ENCODE assay signal across 29 mouse cellular contexts in genomic region chr11:30748938-30749337, GRCm38 (mm10). TPM values are rescaled to one million over a fixed set of nuclear protein-coding genes. Genes with fewer than 3 reads are reported as not detected.
DNase-seq lines count a peak whose midpoint lies in the region; ATAC-seq and TF ChIP-seq lines count a peak whose summit lies in the region.
"Had no signal": no experiment of that assay in that cellular context is flagged by ENCODE, and none has a peak within 500 bp of the region (broad histone marks: within the 10 kb centered on the region; RNA-seq: fewer than 3 reads in every experiment).

No protein-coding gene starts in this region.

- DNase-seq in liver, adult 2 months (ENCODE audit: extremely low read depth, low read depth, low spot score), result peak; percentile 83
- DNase-seq in liver, embryonic 11.5 days (ENCODE audit: low spot score), result no peak
- DNase-seq in ES-E14 (ENCODE audit: low read depth, low spot score), result no peak
- DNase-seq in kidney, postnatal 10 days, result peak; percentile 20
- peak; percentile 5 for DNase-seq in yolk sac, embryonic 10.5 days (ENCODE audit: low spot score)
- no peak for DNase-seq in spleen, postnatal 10 days (ENCODE audit: low spot score in 2 of 2)
- DNase-seq: adrenal gland, postnatal 10 days; cerebellum, adult 11 months; cerebellum, adult 9-10 months; gastrocnemius, postnatal 25 days; heart, adult 11 months; liver, embryonic 13.5 days; lung, adult 2 months; lung, postnatal 10 days; midbrain, embryonic 14.5 days; right cerebral cortex, postnatal 25 days; thymus, postnatal 14 days had no signal

- H3K36me3 ChIP-seq in liver, adult 2 months (ENCODE audit: control insufficient read depth, insufficient read depth, low read length), result no peaks in the 10 kb centered on the region
- no peaks in the 10 kb centered on the region for H3K36me3 ChIP-seq in liver, embryonic 11.5 days (ENCODE audit: control insufficient read depth, insufficient read depth, low read length)
- no peaks in the 10 kb centered on the region for H3K36me3 ChIP-seq in ES-E14 (ENCODE audit: control insufficient read depth, insufficient read depth, low read length, poor library complexity, severe bottlenecking)
- no peaks in the 10 kb centered on the region for H3K36me3 ChIP-seq in midbrain, embryonic 15.5 days (replicated peaks)
- H3K36me3 ChIP-seq: embryonic facial prominence, embryonic 13.5 days; forebrain, embryonic 10.5 days; forebrain, embryonic 15.5 days; heart, embryonic 10.5 days; heart, embryonic 15.5 days; hindbrain, embryonic 12.5 days; limb, embryonic 12.5 days; liver, embryonic 13.5 days; neural tube, embryonic 15.5 days had no signal

- H3K4me2 ChIP-seq in liver, embryonic 11.5 days, result no peak overlapping the region
- H3K4me2 ChIP-seq in midbrain, embryonic 15.5 days, result no peak overlapping the region
- H3K4me2 ChIP-seq: embryonic facial prominence, embryonic 13.5 days; forebrain, embryonic 15.5 days; heart, embryonic 15.5 days; hindbrain, embryonic 12.5 days; limb, embryonic 12.5 days; liver, embryonic 13.5 days; neural tube, embryonic 15.5 days had no signal

- no peaks in the 10 kb centered on the region for H3K9me3 ChIP-seq in liver, embryonic 11.5 days (ENCODE audit: control insufficient read depth, low read length)
- no peaks in the 10 kb centered on the region for H3K9me3 ChIP-seq in ES-E14 (ENCODE audit: control insufficient read depth, insufficient read depth, low read depth, low read length)
- H3K9me3 ChIP-seq in midbrain, embryonic 15.5 days, result no peaks in the 10 kb centered on the region
- H3K9me3 ChIP-seq: embryonic facial prominence, embryonic 13.5 days; forebrain, embryonic 10.5 days; forebrain, embryonic 15.5 days; heart, embryonic 10.5 days; heart, embryonic 15.5 days; hindbrain, embryonic 12.5 days; limb, embryonic 12.5 days; liver, embryonic 13.5 days; neural tube, embryonic 15.5 days had no signal

- 17% methylated on average over 3 of the region's 3 CpGs for WGBS in liver, adult 2 months
- WGBS in liver, embryonic 11.5 days, result 80% methylated on average over 3 of the region's 3 CpGs
- WGBS in midbrain, embryonic 15.5 days, result 91% methylated on average over 3 of the region's 3 CpGs

- no peak overlapping the region for H3K27ac ChIP-seq in liver, adult 2 months (replicated peaks; ENCODE audit: insufficient read depth, low read depth, low read length)
- H3K27ac ChIP-seq in liver, embryonic 11.5 days (ENCODE audit: low read depth, low read length), result no peak overlapping the region
- peak overlapping the region; percentile 97 for H3K27ac ChIP-seq in ES-E14 (ENCODE audit: insufficient read depth, low read depth, low read length, poor library complexity, severe bottlenecking)
- H3K27ac ChIP-seq in midbrain, embryonic 15.5 days, result no peak overlapping the region
- H3K27ac ChIP-seq: embryonic facial prominence, embryonic 13.5 days; forebrain, embryonic 10.5 days; forebrain, embryonic 15.5 days; heart, embryonic 10.5 days; heart, embryonic 15.5 days; hindbrain, embryonic 12.5 days; left cerebral cortex, adult 2 months; limb, embryonic 12.5 days; liver, embryonic 13.5 days; macrophage; neural tube, embryonic 15.5 days had no signal

- no peak for TF ChIP-seq POLR2A in liver, adult 2 months (IDR thresholded peaks at IDR 0.05; ENCODE audit: extremely low read depth, insufficient read depth, low read length)

- no peak for TF ChIP-seq CTCF in liver, adult 2 months (IDR thresholded peaks at IDR 0.05; ENCODE audit: low read depth, low read length)

- H3K4me1 ChIP-seq in liver, adult 2 months (ENCODE audit: control insufficient read depth, insufficient read depth, low read length), result peaks cover 2% of the 10 kb centered on the region; the same call in 1 of the 2 replicates
- H3K4me1 ChIP-seq in liver, embryonic 11.5 days (replicated peaks; ENCODE audit: control insufficient read depth, insufficient read depth, low read length), result no peaks in the 10 kb centered on the region
- peaks cover 9 to 22% of the 10 kb centered on the region in 2 experiments for H3K4me1 ChIP-seq in ES-E14 (ENCODE audit: control insufficient read depth in 2 of 2, insufficient read depth in 2 of 2, low read length in 2 of 2, poor library complexity in 1 of 2)
- H3K4me1 ChIP-seq in midbrain, embryonic 15.5 days, result no peaks in the 10 kb centered on the region
- H3K4me1 ChIP-seq: embryonic facial prominence, embryonic 13.5 days; forebrain, embryonic 15.5 days; heart, embryonic 10.5 days; limb, embryonic 12.5 days; liver, embryonic 13.5 days; neural tube, embryonic 15.5 days had no signal

- in situ Hi-C loops in ES-E14 (cut with MboI; ENCODE audit: low sequenced_read_pairs in 2 of 2, unreplicated experiment in 2 of 2), result no loop called here

- H3K79me2 ChIP-seq in liver, adult 2 months (ENCODE audit: control insufficient read depth, insufficient read depth, low read length), result no peaks in the 10 kb centered on the region

- ATAC-seq in liver, embryonic 11.5 days (replicated peaks; ENCODE audit: low FRiP score), result no peak; the same call in 1 of the 2 replicates
- ATAC-seq in midbrain, embryonic 15.5 days (replicated peaks), result no peak
- ATAC-seq: forebrain, embryonic 15.5 days; intestine, embryonic 16.5 days had no signal

- no peak overlapping the region for H3K9ac ChIP-seq in liver, adult 2 months (ENCODE audit: low read depth, low read length)
- H3K9ac ChIP-seq in liver, embryonic 11.5 days (ENCODE audit: low read depth, low read length), result no peak overlapping the region
- H3K9ac ChIP-seq in ES-E14 (ENCODE audit: insufficient read depth, low read depth, low read length, poor library complexity, severe bottlenecking), result peak overlapping the region; percentile 54; the same call in 1 of the 2 replicates
- no peak overlapping the region for H3K9ac ChIP-seq in midbrain, embryonic 15.5 days
- H3K9ac ChIP-seq: embryonic facial prominence, embryonic 13.5 days; forebrain, embryonic 15.5 days; heart, embryonic 15.5 days; hindbrain, embryonic 12.5 days; limb, embryonic 12.5 days; liver, embryonic 13.5 days; neural tube, embryonic 15.5 days had no signal

- H3K4me3 ChIP-seq in liver, adult 2 months (ENCODE audit: insufficient read depth, low read depth, low read length), result no peak overlapping the region
- no peak overlapping the region for H3K4me3 ChIP-seq in liver, embryonic 11.5 days (ENCODE audit: low read depth, low read length)
- peak overlapping the region in 1 of 2 experiments; percentile 39; a peak in 2 of 4 replicates for H3K4me3 ChIP-seq in ES-E14 (ENCODE audit: insufficient read depth in 1 of 2, low read depth in 1 of 2, low read length in 2 of 2, poor library complexity in 1 of 2, severe bottlenecking in 1 of 2)
- no peak overlapping the region for H3K4me3 ChIP-seq in midbrain, embryonic 15.5 days
- H3K4me3 ChIP-seq: embryonic facial prominence, embryonic 13.5 days; forebrain, embryonic 10.5 days; forebrain, embryonic 15.5 days; heart, embryonic 10.5 days; heart, embryonic 15.5 days; hindbrain, embryonic 12.5 days; left cerebral cortex, adult 2 months; limb, embryonic 12.5 days; liver, embryonic 13.5 days; neural tube, embryonic 15.5 days had no signal

- no peaks in the 10 kb centered on the region for H3K27me3 ChIP-seq in liver, adult 2 months (ENCODE audit: control insufficient read depth, insufficient read depth, low read length)
- H3K27me3 ChIP-seq in liver, embryonic 11.5 days (replicated peaks; ENCODE audit: control insufficient read depth, insufficient read depth, low read length), result peaks cover 2% of the 10 kb centered on the region; the same call in 1 of the 2 replicates
- no peaks in the 10 kb centered on the region for H3K27me3 ChIP-seq in midbrain, embryonic 15.5 days (replicated peaks)
- H3K27me3 ChIP-seq: forebrain, embryonic 15.5 days had no signal

TF ChIP-seq in ES-E14, 5 proteins besides CTCF, POLR2A, EP300 and RAD21:
- no peak for TF ChIP-seq ZNF384 (IDR thresholded peaks at IDR 0.05; ENCODE audit: low read depth, low read length)
- TF ChIP-seq HCFC1 (IDR thresholded peaks at IDR 0.05; ENCODE audit: borderline replicate concordance, insufficient read depth, low read length), result no peak
- no peak for TF ChIP-seq ZC3H11A (IDR thresholded peaks at IDR 0.05; ENCODE audit: borderline replicate concordance, low read depth, low read length)
- no peak for TF ChIP-seq MAFK (IDR thresholded peaks at IDR 0.05; ENCODE audit: insufficient read depth, low read depth, low read length)
- TF ChIP-seq CHD2 (IDR thresholded peaks at IDR 0.05; ENCODE audit: low read depth, low read length), result no peak
TF ChIP-seq in ES-E14: peak in this region for 0.

RNA-seq across cellular contexts. Expression of gene Psme4, which starts 22.6 kb away (rescaled TPM):
- total RNA-seq in liver, adult 2 months (2014; rRNA removed), result 71.4 and 77.8 TPM in 2 replicates
- 10.7 and 10.9 TPM in 2 replicates for polyA plus RNA-seq in liver, adult 2 months (2012; rRNA removed)
- polyA plus RNA-seq in liver, embryonic 11.5 days (2014; fragmentation: Nextera tagmentation; extraction: Ambion mirVana), result 18.9 and 20.6 TPM in 2 replicates
- total RNA-seq in ES-E14 (2012; rRNA removed), result 64.0 and 91.2 TPM in 2 replicates
- polyA plus RNA-seq in midbrain, embryonic 15.5 days (2015; fragmentation: Nextera tagmentation; extraction: Ambion mirVana), result 14.6 and 17.2 TPM in 2 replicates

Comparison
In these comparisons a context has a peak if more than half of its experiments do, and no peak if none do; other contexts are left out.
1. DNase-seq: peak in liver, adult 2 months (single experiment), kidney, postnatal 10 days (single experiment) and yolk sac, embryonic 10.5 days (single experiment); none in liver, embryonic 11.5 days (single experiment), ES-E14 (single experiment) and spleen, postnatal 10 days (0 of 2).